Mouse (Mus musculus): ENCODE results near the gene Ngdn. TPM values are rescaled to one million over a fixed set of nuclear protein-coding genes. Genes with fewer than 3 reads are reported as not detected.

Ngdn gene
- polyA plus RNA-seq, 1 experiment from 2014 or later: 85.9 TPM

DNA sequence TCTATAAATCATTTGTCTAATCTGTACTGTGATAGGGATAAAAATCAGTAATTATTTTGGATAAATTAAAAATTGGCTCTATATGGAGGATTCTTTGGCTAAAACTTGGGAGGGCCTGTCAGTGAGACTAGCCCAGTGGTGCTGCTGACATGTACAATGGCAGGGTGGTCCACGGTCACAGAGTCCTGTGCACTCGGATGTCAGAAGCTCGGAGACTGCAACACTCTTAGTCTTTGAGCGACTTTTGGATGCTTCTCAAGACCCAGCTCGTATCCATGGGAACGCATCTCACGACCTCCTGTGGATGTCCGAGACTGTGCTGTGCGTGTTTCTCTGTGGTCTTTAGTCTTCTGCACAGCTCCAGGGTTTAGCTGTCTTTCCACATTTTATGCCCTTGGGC lies 5.1 kb downstream of the Ngdn start:
- no peak overlapping the region for H3K4me2 ChIP-seq
- no peaks in the 10 kb centered on the region for H3K27me3 ChIP-seq (ENCODE audit: control insufficient read depth, insufficient read depth, low read length)
- H3K9me3 ChIP-seq (ENCODE audit: control insufficient read depth, low read length): no peaks in the 10 kb centered on the region
- H3K27ac ChIP-seq (ENCODE audit: low read depth, low read length): no peak overlapping the region
- WGBS: 29% methylated on average over 9 of the region's 9 CpGs
- peaks cover 5% of the 10 kb centered on the region; the same call in 1 of the 2 replicates for H3K4me1 ChIP-seq (ENCODE audit: control insufficient read depth, insufficient read depth, low read length)
- DNase-seq (ENCODE audit: low spot score, missing footprints) (peak; percentile 90), ATAC-seq (ENCODE audit: low FRiP score) (peak; percentile 54)
- no peak overlapping the region for H3K9ac ChIP-seq (ENCODE audit: low read length)
- H3K4me3 ChIP-seq (ENCODE audit: low read depth, low read length): no peak overlapping the region
- H3K36me3 ChIP-seq (ENCODE audit: control insufficient read depth, insufficient read depth, low read length): peaks cover 9% of the 10 kb centered on the region

DNA sequence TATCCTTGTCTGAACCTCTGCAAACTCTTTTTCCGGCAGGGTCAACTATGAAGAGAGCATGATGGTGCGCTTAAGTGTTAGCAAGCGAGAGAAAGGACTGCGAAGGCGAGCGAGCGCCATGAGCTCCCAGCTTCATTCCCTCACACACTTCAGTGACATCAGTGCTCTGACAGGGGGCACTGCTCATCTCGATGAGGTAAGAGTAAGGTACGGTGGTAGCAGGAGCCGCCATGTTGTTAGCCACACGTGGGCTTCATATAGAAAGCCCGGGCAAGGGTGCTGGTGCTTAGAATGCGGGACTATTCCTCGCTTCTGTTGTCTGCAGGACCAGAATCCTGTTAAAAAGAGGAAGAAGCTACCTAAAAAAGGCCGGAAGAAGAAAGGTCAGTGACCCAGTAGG lies 7.8 kb downstream of the Ngdn start:
- 91% methylated on average over 15 of the region's 15 CpGs for WGBS
- Histone ChIP-seq H3K9ac (ENCODE audit: low read length) (no peak overlapping the region), H3K27ac (ENCODE audit: low read depth, low read length) (no peak overlapping the region), H3K36me3 (ENCODE audit: control insufficient read depth, insufficient read depth, low read length) (peaks cover 6% of the 10 kb centered on the region), H3K27me3 (ENCODE audit: control insufficient read depth, insufficient read depth, low read length) (no peaks in the 10 kb centered on the region), H3K4me1 (ENCODE audit: control insufficient read depth, insufficient read depth, low read length) (peaks cover 12% of the 10 kb centered on the region), H3K4me2 (no peak overlapping the region), H3K9me3 (ENCODE audit: control insufficient read depth, low read length) (no peaks in the 10 kb centered on the region), H3K4me3 (ENCODE audit: low read depth, low read length) (no peak overlapping the region)
- DNase-seq (ENCODE audit: low spot score, missing footprints) (no peak), ATAC-seq (ENCODE audit: low FRiP score) (no peak)

DNA sequence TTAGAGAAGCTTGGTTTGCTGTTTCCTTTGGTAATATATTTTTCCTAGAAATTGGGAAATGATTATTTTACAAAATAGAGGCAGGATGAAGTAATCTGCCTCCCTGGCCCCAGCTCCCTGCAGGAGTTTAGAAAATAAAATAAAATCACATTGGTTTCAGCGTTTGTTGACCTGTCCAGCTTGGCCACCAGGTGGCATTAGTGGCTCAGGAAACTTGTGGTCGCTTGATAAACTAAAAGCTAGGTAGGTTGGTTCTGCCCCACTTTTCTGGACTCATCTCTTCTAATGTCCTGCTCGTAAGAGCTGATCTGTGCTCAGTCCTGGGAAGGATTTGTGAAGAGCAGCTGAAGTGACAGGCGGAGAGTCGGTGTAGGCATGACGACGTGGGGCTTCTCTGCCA lies 9.0 kb downstream of the Ngdn start:
- Histone ChIP-seq H3K4me1 (ENCODE audit: control insufficient read depth, insufficient read depth, low read length) (peaks cover 22% of the 10 kb centered on the region), H3K27me3 (ENCODE audit: control insufficient read depth, insufficient read depth, low read length) (no peaks in the 10 kb centered on the region), H3K9me3 (ENCODE audit: control insufficient read depth, low read length) (no peaks in the 10 kb centered on the region), H3K27ac (ENCODE audit: low read depth, low read length) (no peak overlapping the region), H3K9ac (ENCODE audit: low read length) (no peak overlapping the region), H3K4me2 (no peak overlapping the region), H3K4me3 (ENCODE audit: low read depth, low read length) (no peak overlapping the region), H3K36me3 (ENCODE audit: control insufficient read depth, insufficient read depth, low read length) (peaks cover 6% of the 10 kb centered on the region)
- WGBS: 61% methylated on average over 7 of the region's 7 CpGs
- DNase-seq (ENCODE audit: low spot score, missing footprints) (peak; percentile 92), ATAC-seq (ENCODE audit: low FRiP score) (no peak)

DNA sequence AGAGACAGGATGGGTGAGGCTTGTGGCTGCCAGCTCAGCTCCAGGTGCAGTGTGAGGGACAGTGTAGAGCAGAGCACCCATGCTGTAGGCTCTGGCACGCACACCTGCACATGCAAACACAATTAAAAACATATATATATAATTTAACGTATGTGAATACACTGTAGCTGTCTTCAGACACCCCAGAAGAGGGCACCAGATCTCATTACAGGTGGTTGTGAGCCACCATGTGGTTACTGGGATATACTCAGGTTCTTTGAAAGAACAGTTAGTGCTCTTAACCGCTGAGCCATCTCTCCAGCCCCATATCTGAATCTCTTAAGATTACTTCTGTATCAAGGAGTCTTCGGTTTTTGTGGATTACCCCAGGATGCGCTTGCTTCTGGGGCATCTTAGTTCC lies 10.3 kb downstream of the Ngdn start:
- no peak overlapping the region for H3K9ac ChIP-seq (ENCODE audit: low read length)
- no peaks in the 10 kb centered on the region; the same call in 1 of the 2 replicates for H3K27me3 ChIP-seq (ENCODE audit: control insufficient read depth, insufficient read depth, low read length)
- H3K36me3 ChIP-seq (ENCODE audit: control insufficient read depth, insufficient read depth, low read length): peaks cover 6% of the 10 kb centered on the region
- no peaks in the 10 kb centered on the region for H3K9me3 ChIP-seq (ENCODE audit: control insufficient read depth, low read length)
- no peak overlapping the region for H3K27ac ChIP-seq (ENCODE audit: low read depth, low read length)
- H3K4me3 ChIP-seq (ENCODE audit: low read depth, low read length): no peak overlapping the region
- DNase-seq (ENCODE audit: low spot score, missing footprints) (no peak), ATAC-seq (ENCODE audit: low FRiP score) (no peak)
- 78% methylated on average over 5 of the region's 5 CpGs for WGBS
- H3K4me2 ChIP-seq: no peak overlapping the region
- peaks cover 23% of the 10 kb centered on the region for H3K4me1 ChIP-seq (ENCODE audit: control insufficient read depth, insufficient read depth, low read length)

DNA sequence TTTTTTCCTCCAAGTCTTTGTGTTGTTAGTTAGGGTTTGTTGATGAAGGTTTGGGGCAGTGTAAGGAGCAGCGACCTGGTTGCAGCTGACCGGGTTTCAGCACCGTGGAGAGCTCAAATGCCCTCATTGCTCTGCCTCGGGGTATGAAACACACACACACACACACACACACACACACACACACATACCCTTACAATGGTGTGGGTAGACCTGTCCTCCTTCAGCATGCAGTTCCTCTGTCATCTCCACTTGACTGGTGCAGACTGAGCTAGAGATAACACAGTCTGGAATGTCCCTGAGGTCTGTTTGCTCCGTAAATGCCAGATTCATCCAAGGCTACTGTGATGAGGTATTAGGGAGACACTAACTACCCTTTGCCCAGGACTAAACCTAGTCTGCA lies 12.0 kb downstream of the Ngdn start:
- peak overlapping the region; percentile 58 for H3K27ac ChIP-seq (ENCODE audit: low read depth, low read length)
- H3K4me2 ChIP-seq: no peak overlapping the region
- H3K36me3 ChIP-seq (ENCODE audit: control insufficient read depth, insufficient read depth, low read length): no peaks in the 10 kb centered on the region; the same call in 1 of the 2 replicates
- ATAC-seq (ENCODE audit: low FRiP score): 0 out of 2 replicates have a peak, but pooled peaks have one; percentile 25
- H3K9ac ChIP-seq (ENCODE audit: low read length): peak overlapping the region; percentile 16; the same call in 1 of the 2 replicates
- H3K27me3 ChIP-seq (ENCODE audit: control insufficient read depth, insufficient read depth, low read length): no peaks in the 10 kb centered on the region; the same call in 1 of the 2 replicates
- peaks cover 23% of the 10 kb centered on the region for H3K4me1 ChIP-seq (ENCODE audit: control insufficient read depth, insufficient read depth, low read length)
- DNase-seq (ENCODE audit: low spot score, missing footprints): peak; percentile 89
- H3K9me3 ChIP-seq (ENCODE audit: control insufficient read depth, low read length): no peaks in the 10 kb centered on the region
- WGBS: 17% methylated on average over 5 of the region's 5 CpGs
- no peak overlapping the region for H3K4me3 ChIP-seq (ENCODE audit: low read depth, low read length)

DNA sequence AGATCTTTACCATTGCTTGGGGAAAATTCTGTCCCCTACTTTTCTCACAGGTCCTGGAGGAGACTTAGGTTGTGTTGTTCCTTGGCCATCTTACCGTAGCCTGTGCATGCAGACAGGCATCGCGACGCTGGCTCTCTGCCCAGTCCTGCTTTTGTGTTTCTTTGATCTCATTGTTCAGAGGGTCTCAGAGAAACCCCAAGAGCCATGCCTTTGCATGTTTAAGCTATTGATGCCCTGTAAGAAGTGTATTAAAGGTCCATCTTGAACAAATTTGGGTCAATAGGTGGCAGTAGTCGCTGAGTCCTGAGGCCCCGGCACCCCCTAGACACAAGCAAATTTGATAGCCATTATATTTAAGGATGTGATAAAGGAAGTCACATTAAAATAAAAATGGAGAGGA lies 12.4 kb downstream of the Ngdn start:
- Histone ChIP-seq H3K9ac (ENCODE audit: low read length) (peak overlapping the region; percentile 16; the same call in 1 of the 2 replicates), H3K4me2 (peak overlapping the region; percentile 9; the same call in 1 of the 2 replicates), H3K9me3 (ENCODE audit: control insufficient read depth, low read length) (no peaks in the 10 kb centered on the region), H3K27ac (ENCODE audit: low read depth, low read length) (peak overlapping the region; percentile 58), H3K4me3 (ENCODE audit: low read depth, low read length) (no peak overlapping the region), H3K4me1 (ENCODE audit: control insufficient read depth, insufficient read depth, low read length) (peaks cover 23% of the 10 kb centered on the region), H3K36me3 (ENCODE audit: control insufficient read depth, insufficient read depth, low read length) (no peaks in the 10 kb centered on the region; the same call in 1 of the 2 replicates), H3K27me3 (ENCODE audit: control insufficient read depth, insufficient read depth, low read length) (no peaks in the 10 kb centered on the region; the same call in 1 of the 2 replicates)
- DNase-seq (ENCODE audit: low spot score, missing footprints) (peak; percentile 90), ATAC-seq (ENCODE audit: low FRiP score) (peak; percentile 47; the same call in 1 of the 2 replicates)
- 6% methylated on average over 6 of the region's 6 CpGs for WGBS

DNA sequence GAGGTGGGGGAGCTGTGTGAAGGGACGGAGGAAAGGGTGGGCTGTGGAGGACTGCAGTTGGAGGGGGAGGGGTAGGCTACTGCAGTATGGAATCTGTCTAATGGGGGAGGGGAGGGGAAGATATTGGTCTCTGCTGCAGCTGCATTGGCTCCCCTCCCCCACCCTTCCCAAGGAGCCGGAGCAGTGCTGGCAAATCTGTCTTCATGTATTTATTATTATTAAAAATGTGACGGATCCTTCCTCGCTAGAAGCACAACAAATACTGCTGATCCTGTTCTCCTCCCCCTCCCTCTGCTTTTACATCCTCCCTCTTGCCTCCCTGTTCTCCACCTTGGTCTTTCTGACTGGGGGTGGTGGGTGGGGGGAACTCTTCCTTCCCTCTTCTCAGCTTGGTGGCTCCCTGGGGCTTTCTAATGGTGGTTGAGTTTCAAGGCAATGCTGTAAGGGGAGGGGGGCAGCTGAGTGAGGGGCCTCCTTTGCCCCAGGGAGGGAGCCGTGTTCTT lies 13.1 kb downstream of the Ngdn start:
- WGBS: 6% methylated on average over 5 of the region's 5 CpGs
- Histone ChIP-seq H3K27ac (ENCODE audit: low read depth, low read length) (peak overlapping the region; percentile 58), H3K4me1 (ENCODE audit: control insufficient read depth, insufficient read depth, low read length) (peaks cover 23% of the 10 kb centered on the region), H3K9me3 (ENCODE audit: control insufficient read depth, low read length) (no peaks in the 10 kb centered on the region), H3K27me3 (ENCODE audit: control insufficient read depth, insufficient read depth, low read length) (no peaks in the 10 kb centered on the region; the same call in 1 of the 2 replicates), H3K4me2 (peak overlapping the region; percentile 24; the same call in 1 of the 2 replicates), H3K9ac (ENCODE audit: low read length) (peak overlapping the region; percentile 24; the same call in 1 of the 2 replicates), H3K36me3 (ENCODE audit: control insufficient read depth, insufficient read depth, low read length) (no peaks in the 10 kb centered on the region), H3K4me3 (ENCODE audit: low read depth, low read length) (no peak overlapping the region)
- ATAC-seq (ENCODE audit: low FRiP score) (peak; percentile 81), DNase-seq (ENCODE audit: low spot score, missing footprints) (peak; percentile 86)

DNA sequence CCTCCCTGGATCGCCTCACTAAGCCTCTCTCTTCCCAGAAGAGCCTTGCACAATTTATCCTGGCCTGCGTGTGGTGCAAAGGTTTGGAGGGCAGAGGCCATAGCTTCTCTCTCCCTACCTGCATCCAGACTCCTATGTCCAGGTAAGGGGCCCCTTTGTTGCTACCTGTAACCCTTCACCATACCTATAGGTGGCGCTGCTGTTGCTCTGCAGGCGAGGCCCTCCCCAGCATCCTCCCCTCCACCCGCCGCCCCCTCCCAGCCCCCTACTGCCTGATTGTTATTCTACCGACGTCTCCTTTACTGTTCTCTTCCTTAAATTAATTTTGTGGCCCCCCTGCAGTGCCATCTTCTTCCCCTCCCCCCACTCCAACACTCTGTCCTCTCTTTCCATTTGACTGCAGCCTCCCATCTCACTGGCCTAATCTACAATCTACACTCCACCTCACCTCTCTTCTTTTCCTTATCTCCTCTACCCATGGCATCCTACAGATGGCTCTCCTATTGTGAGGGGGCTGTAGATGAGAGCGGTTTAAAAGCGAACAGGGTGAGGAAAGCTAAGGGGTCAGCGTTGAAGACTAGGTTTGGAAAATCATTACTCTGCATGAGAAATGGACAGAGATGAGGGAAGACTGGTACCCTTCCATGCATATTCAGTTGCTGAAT lies 13.9 kb downstream of the Ngdn start:
- ATAC-seq (ENCODE audit: low FRiP score): peak; percentile 25; the same call in 1 of the 2 replicates
- Histone ChIP-seq H3K27ac (ENCODE audit: low read depth, low read length) (peak overlapping the region; percentile 58), H3K9ac (ENCODE audit: low read length) (no peak overlapping the region), H3K36me3 (ENCODE audit: control insufficient read depth, insufficient read depth, low read length) (no peaks in the 10 kb centered on the region), H3K9me3 (ENCODE audit: control insufficient read depth, low read length) (no peaks in the 10 kb centered on the region), H3K27me3 (ENCODE audit: control insufficient read depth, insufficient read depth, low read length) (no peaks in the 10 kb centered on the region; the same call in 1 of the 2 replicates), H3K4me2 (no peak overlapping the region), H3K4me3 (ENCODE audit: low read depth, low read length) (no peak overlapping the region), H3K4me1 (ENCODE audit: control insufficient read depth, insufficient read depth, low read length) (peaks cover 23% of the 10 kb centered on the region)
- 6% methylated on average over 11 of the region's 11 CpGs for WGBS
- peak; percentile 87 for DNase-seq (ENCODE audit: low spot score, missing footprints)

DNA sequence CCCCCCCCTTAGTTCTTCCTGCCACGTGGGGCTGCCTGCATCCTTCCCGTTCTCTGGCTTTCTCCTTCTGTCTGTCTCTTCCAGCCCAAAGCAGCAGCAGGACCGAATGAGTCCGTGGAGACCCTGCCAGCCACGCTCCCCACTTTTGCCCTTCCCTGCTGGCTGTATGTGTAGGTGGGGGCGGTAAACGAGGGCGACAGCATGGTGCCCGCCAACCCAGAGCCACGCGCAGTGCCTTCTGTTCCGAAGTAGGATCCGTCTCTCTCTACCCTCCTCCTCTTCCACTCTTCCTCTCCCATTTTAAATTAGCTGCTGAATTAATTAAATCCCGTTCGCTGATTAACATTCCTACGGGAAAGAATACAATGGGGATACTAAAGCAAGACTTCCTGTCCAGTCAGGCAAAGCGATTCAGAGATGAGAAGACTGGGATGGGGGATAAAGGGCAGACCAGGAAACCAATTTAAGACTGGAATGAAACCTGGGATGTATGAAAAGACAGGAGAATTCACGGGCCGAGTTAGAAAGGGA lies 17.5 kb downstream of the Ngdn start:
- Histone ChIP-seq H3K4me2 (peak overlapping the region; percentile 22; the same call in 1 of the 2 replicates), H3K27ac (ENCODE audit: low read depth, low read length) (no peak overlapping the region)
- DNase-seq (ENCODE audit: low spot score, missing footprints): no peak

More for the DNA sequence above, 17.5 kb downstream of the Ngdn start:
- H3K27me3 ChIP-seq (ENCODE audit: control insufficient read depth, insufficient read depth, low read length): no peaks in the 10 kb centered on the region; the same call in 1 of the 2 replicates
- H3K4me1 ChIP-seq (ENCODE audit: control insufficient read depth, insufficient read depth, low read length): peaks cover 16% of the 10 kb centered on the region
- H3K36me3 ChIP-seq (ENCODE audit: control insufficient read depth, insufficient read depth, low read length): no peaks in the 10 kb centered on the region
- WGBS: 28% methylated on average over 19 of the region's 19 CpGs
- no peaks in the 10 kb centered on the region for H3K9me3 ChIP-seq (ENCODE audit: control insufficient read depth, low read length)
- peak overlapping the region; percentile 2; the same call in 1 of the 2 replicates for H3K9ac ChIP-seq (ENCODE audit: low read length)
- ATAC-seq (ENCODE audit: low FRiP score): no peak
- H3K4me3 ChIP-seq (ENCODE audit: low read depth, low read length): no peak overlapping the region

Data from midbrain, embryonic 11.5 days (tissue).